Mouse (Mus musculus): ENCODE data around the gene Trhde. TPM values are rescaled to one million over a fixed set of nuclear protein-coding genes. Genes with fewer than 3 reads are reported as not detected.

Trhde gene
- polyA plus RNA-seq, 1 experiment = 0.19 TPM

- WGBS = 77% methylated on average over 5 of the region's 5 CpGs
- DNase-seq (ENCODE audit: low read depth, low spot score) = no peak
Observed at GRCm38 (mm10) chr10:114739916-114740315, 62.2 kb downstream of the Trhde start.

GRCm38 (mm10) chr10:114737581-114737980 lies 64.5 kb downstream of the Trhde start:
- no peak for DNase-seq (ENCODE audit: low read depth, low spot score)
- 53% methylated on average over 2 of the region's 2 CpGs for WGBS

GRCm38 (mm10) chr10:114736377-114736776 lies 65.7 kb downstream of the Trhde start:
- no peak for DNase-seq (ENCODE audit: low read depth, low spot score)
- 73% methylated on average over 3 of the region's 3 CpGs for WGBS

- 39% methylated on average over 5 of the region's 5 CpGs for WGBS
- no peak for DNase-seq (ENCODE audit: low read depth, low spot score)
Observed at GRCm38 (mm10) chr10:114735678-114736077, 66.4 kb downstream of the Trhde start.

GRCm38 (mm10) chr10:114735111-114735510 lies 67.0 kb downstream of the Trhde start:
- DNase-seq (ENCODE audit: low read depth, low spot score) = no peak
- 64% methylated on average over 2 of the region's 2 CpGs for whole genome bisulfite sequencing

GRCm38 (mm10) chr10:114725591-114725990 lies 76.5 kb downstream of the Trhde start:
- WGBS = 79% methylated on average over 2 of the region's 2 CpGs
- no peak for DNase-seq (ENCODE audit: low read depth, low spot score)

GRCm38 (mm10) chr10:114701791-114702190 lies 100.3 kb downstream of the Trhde start:
- no peak for DNase-seq (ENCODE audit: low read depth, low spot score)

GRCm38 (mm10) chr10:114671791-114672415 lies 130.2 kb downstream of the Trhde start:
- WGBS = 67% methylated on average over 6 of the region's 6 CpGs
- DNase-seq (ENCODE audit: low read depth, low spot score) = no peak

GRCm38 (mm10) chr10:114593046-114593445 lies 209.1 kb downstream of the Trhde start:
- whole genome bisulfite sequencing = 81% methylated on average over 3 of the region's 3 CpGs
- no peak for DNase-seq (ENCODE audit: low read depth, low spot score)

GRCm38 (mm10) chr10:114578926-114579325 lies 223.2 kb downstream of the Trhde start:
- no peak for DNase-seq (ENCODE audit: low read depth, low spot score)
- WGBS = 67% methylated on average over 2 of the region's 2 CpGs

- 85% methylated on average over 1 of the region's 1 CpGs for WGBS
Observed at GRCm38 (mm10) chr10:114567891-114568290, 234.2 kb downstream of the Trhde start.

GRCm38 (mm10) chr10:114509186-114509585 lies 292.9 kb downstream of the Trhde start:
- no peak for DNase-seq (ENCODE audit: low read depth, low spot score)
- 59% methylated on average over 1 of the region's 1 CpGs for WGBS

More at GRCm38 (mm10) chr10:114567891-114568290, 234.2 kb downstream of the Trhde start:
- no peak for DNase-seq (ENCODE audit: low read depth, low spot score)

- DNase-seq (ENCODE audit: low read depth, low spot score) = no peak
- WGBS = 88% methylated on average over 4 of the region's 4 CpGs
Observed at GRCm38 (mm10) chr10:114488806-114489205, 313.3 kb downstream of the Trhde start.

GRCm38 (mm10) chr10:114455591-114455990 lies 346.5 kb downstream of the Trhde start:
- no peak for DNase-seq (ENCODE audit: low read depth, low spot score)
- WGBS = 73% methylated on average over 3 of the region's 3 CpGs

- no peak for DNase-seq (ENCODE audit: low read depth, low spot score)
- 76% methylated on average over 6 of the region's 6 CpGs for WGBS
Observed at GRCm38 (mm10) chr10:114448116-114448515, 354.0 kb downstream of the Trhde start.

- no peak for DNase-seq (ENCODE audit: low read depth, low spot score)
Observed at GRCm38 (mm10) chr10:114418956-114419530, 383.1 kb downstream of the Trhde start.

GRCm38 (mm10) chr10:114415717-114416116 lies 386.4 kb downstream of the Trhde start:
- 80% methylated on average over 2 of the region's 2 CpGs for WGBS
- no peak for DNase-seq (ENCODE audit: low read depth, low spot score)

More at GRCm38 (mm10) chr10:114418956-114419530, 383.1 kb downstream of the Trhde start:
- WGBS = 50% methylated on average over 3 of the region's 3 CpGs

- 50% methylated on average over 7 of the region's 7 CpGs for WGBS
Observed at GRCm38 (mm10) chr10:114405260-114405659, 396.8 kb downstream of the Trhde start.

GRCm38 (mm10) chr10:114403795-114404194 lies 398.3 kb downstream of the Trhde start:
- WGBS = 56% methylated on average over 2 of the region's 2 CpGs
- no peak for DNase-seq (ENCODE audit: low read depth, low spot score)

More at GRCm38 (mm10) chr10:114405260-114405659, 396.8 kb downstream of the Trhde start:
- no peak for DNase-seq (ENCODE audit: low read depth, low spot score)

- WGBS = 47% methylated on average over 3 of the region's 3 CpGs
- no peak for DNase-seq (ENCODE audit: low read depth, low spot score)
Observed at GRCm38 (mm10) chr10:114370804-114371203, 431.3 kb downstream of the Trhde start.

GRCm38 (mm10) chr10:114363442-114363841 lies 438.7 kb downstream of the Trhde start:
- no peak for DNase-seq (ENCODE audit: low read depth, low spot score)

More at GRCm38 (mm10) chr10:114363442-114363841, 438.7 kb downstream of the Trhde start:
- WGBS = 79% methylated on average over 6 of the region's 6 CpGs
